Mouse (Mus musculus) C2C12 (cell line): ENCODE data around the gene Sprn. TPM values are rescaled to one million over a fixed set of nuclear protein-coding genes. Genes with fewer than 3 reads are reported as not detected.

Experiments used
- H3K27me3 ChIP-seq: one replicate; pipeline ENCODE4 v1.6.1; 2011; ENCODE audit not compliant: control insufficient read depth, insufficient read depth, insufficient read length
- H3K36me3 ChIP-seq: one replicate; pipeline ENCODE4 v1.6.1; 2011; ENCODE audit not compliant: control insufficient read depth, insufficient read depth
- H3K4me3 ChIP-seq: one replicate; pipeline ENCODE4 v1.5.1; 2011; ENCODE audit warnings: mild to moderate bottlenecking, control low read depth; ENCODE audit not compliant: poor library complexity, insufficient read depth, severe bottlenecking
- H3K79me2 ChIP-seq: one replicate; pipeline ENCODE4 v1.6.1; 2011; ENCODE audit not compliant: control insufficient read depth, insufficient read depth
- H3K79me3 ChIP-seq: one replicate; pipeline ENCODE4 v1.6.1; 2011; ENCODE audit warnings: low read depth, control low read depth
- H3ac ChIP-seq: one replicate; pipeline ENCODE3; 2011; ENCODE audit warnings: low read depth; ENCODE audit not compliant: control insufficient read depth, insufficient read length
- CEBPB ChIP-seq: IDR thresholded peaks from one replicate; pipeline ENCODE4 v1.6.1; 2011; ENCODE audit warnings: low read depth, mild to moderate bottlenecking, control low read depth, moderate library complexity
- CTCF ChIP-seq: IDR thresholded peaks from one replicate; pipeline ENCODE4 v1.5.1; 2011; ENCODE audit not compliant: control insufficient read depth, insufficient read depth, insufficient read length
- FOSL1 ChIP-seq: IDR thresholded peaks from one replicate; pipeline ENCODE4 v1.8.0; 2011; ENCODE audit warnings: mild to moderate bottlenecking, low read length; ENCODE audit not compliant: poor library complexity, insufficient read depth, severe bottlenecking
- MAX ChIP-seq: IDR thresholded peaks from one replicate; pipeline ENCODE4 v1.6.1; 2011; ENCODE audit warnings: mild to moderate bottlenecking, control low read depth
- MYOD1 ChIP-seq: IDR thresholded peaks from one replicate; pipeline ENCODE4 v1.6.1; 2011; ENCODE audit warnings: low read depth; ENCODE audit not compliant: control insufficient read depth, insufficient read length
- MYOG ChIP-seq: IDR thresholded peaks from one replicate; pipeline ENCODE4 v1.6.1; 2011; ENCODE audit not compliant: control insufficient read depth, insufficient read length; ENCODE audit errors: extremely low read depth
- USF1 ChIP-seq: IDR thresholded peaks from one replicate; pipeline ENCODE4 v1.6.1; 2011; ENCODE audit warnings: low read depth, mild to moderate bottlenecking, control low read depth, moderate library complexity
- polyA plus RNA-seq: library from polyadenylated mRNA; unstranded; fragments of >200 nt; fragmentation: generic; extraction: Trizol; gene quantifications from one replicate; pipeline ENCODE4 v1.2.1, GENCODE M21; 2012; ENCODE audit warnings: missing spikeins

Gene Sprn
- polyA plus RNA-seq, 1 experiment = not detected

DNA sequence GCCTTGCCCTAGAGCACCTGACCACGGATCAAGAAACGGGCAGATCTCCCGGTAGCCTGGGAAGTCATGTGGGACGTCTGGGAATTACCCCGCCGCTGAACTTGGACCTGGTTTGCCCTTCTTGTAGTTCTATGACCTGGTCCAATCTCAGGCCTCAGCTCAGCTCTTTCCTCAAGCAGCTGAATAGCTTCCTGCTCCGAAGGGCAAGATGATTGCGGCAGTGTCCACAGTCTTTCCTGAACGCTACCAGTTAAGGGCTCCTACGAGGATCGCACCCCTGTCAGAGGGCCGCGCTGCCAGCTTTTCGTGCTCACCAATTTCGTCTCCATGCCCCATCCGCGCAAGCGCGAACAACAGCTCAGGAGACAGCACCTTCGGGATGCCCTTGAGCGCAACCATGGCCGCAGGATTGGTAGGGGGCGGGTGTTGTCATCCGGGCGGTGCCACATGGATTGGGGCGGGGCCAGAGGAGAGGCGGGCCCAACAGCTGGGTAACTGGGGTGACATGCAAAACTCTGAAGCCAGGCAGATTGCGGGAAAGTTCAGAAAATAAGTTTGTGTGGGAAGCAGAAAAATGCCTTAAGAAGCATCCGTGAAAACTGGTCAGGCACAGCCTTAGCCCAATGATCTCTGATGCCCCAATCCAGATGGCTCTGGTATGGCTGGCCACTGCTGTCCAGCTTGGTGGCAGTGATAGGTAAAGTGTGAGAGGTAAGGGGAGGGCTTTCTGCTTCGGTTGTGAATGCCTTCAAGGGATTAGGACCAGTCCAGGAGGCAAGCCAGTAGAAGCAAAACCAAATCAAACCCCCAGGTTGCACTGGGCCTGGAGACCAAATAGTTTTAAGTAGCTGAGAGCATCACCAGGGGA lies 52.5 kb downstream of the Sprn start, which contains the start of gene Fuom:
Gene Fuom, minus strand, starts transcription at position 449 of the 868 bp plus-strand sequence.
- Histone ChIP-seq H3K4me3 (no peak within 1 kb of the TSS), H3K79me2 (no peaks in the 10 kb centered on the region), H3K27me3 (no peaks in the 10 kb centered on the region), H3K79me3 (no peaks in the 10 kb centered on the region), H3K36me3 (peaks cover 8% of the 10 kb centered on the region), H3ac (peak within 1 kb of the TSS; percentile 28)
- TF ChIP-seq MYOG = no peak
- TF ChIP-seq USF1 = no peak
- TF ChIP-seq CTCF = no peak
- TF ChIP-seq CEBPB = no peak
- no peak for TF ChIP-seq FOSL1
- no peak for TF ChIP-seq MYOD1
- TF ChIP-seq MAX = no peak

DNA sequence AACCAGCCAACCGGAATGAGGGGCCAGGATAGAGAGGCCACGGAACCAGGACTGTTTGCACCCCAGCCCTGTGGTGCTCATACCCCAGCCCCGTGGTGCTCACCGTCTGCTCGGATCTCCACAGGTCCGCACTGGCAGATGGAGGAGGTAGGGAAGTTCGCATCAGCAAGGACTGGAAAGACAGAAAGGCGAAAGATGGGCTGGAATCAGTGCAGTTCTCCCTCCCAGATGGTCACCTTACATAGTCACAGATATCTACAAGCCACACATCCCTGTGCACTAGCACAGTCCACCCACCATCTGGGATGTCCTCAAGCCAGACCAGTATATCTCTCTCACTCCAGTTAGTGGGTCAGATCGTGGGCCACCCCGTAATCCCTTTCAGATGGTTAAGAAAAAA lies 53.2 kb downstream of the Sprn start:
- peaks cover 8% of the 10 kb centered on the region for H3K36me3 ChIP-seq
- H3K79me3 ChIP-seq = no peaks in the 10 kb centered on the region
- TF ChIP-seq MYOD1 (no peak), CEBPB (no peak), MYOG (no peak), FOSL1 (no peak), MAX (no peak), CTCF (no peak), USF1 (no peak)
- no peaks in the 10 kb centered on the region for H3K79me2 ChIP-seq
- no peak overlapping the region for H3K4me3 ChIP-seq
- no peaks in the 10 kb centered on the region for H3K27me3 ChIP-seq
- H3ac ChIP-seq = no peak overlapping the region

Other genes starting within 250 kb of the Sprn start
- not detected for gene Utf1, start 211.1 kb downstream of the Sprn start, polyA plus RNA-seq
- 0.08 TPM for gene 6430531B16Rik, start 176.1 kb downstream of the Sprn start, polyA plus RNA-seq
- gene Adam8, start 162.3 kb downstream of the Sprn start, polyA plus RNA-seq = 3.7 TPM
- 55.8 TPM for gene Zfp511, start 118.5 kb downstream of the Sprn start, polyA plus RNA-seq
- gene Tubgcp2, start 118.2 kb downstream of the Sprn start, polyA plus RNA-seq = 31.7 TPM
- 0.01 TPM for gene Msx3, start 105.8 kb downstream of the Sprn start, polyA plus RNA-seq
- gene Caly, start 72.3 kb downstream of the Sprn start, polyA plus RNA-seq = not detected
- not detected for gene Prap1, start 61.5 kb downstream of the Sprn start, polyA plus RNA-seq
- gene Fuom, start 52.4 kb downstream of the Sprn start, polyA plus RNA-seq = 21.5 TPM
- 10.1 TPM for gene Paox, start 39.1 kb downstream of the Sprn start, polyA plus RNA-seq
- 149 TPM for gene Echs1, start 38.4 kb downstream of the Sprn start, polyA plus RNA-seq
- gene Mtg1, start 17.3 kb downstream of the Sprn start, polyA plus RNA-seq = 16.9 TPM
- gene Olfr522, start 9.9 kb upstream of the Sprn start, polyA plus RNA-seq = not detected
- not detected for gene Olfr523, start 18.3 kb upstream of the Sprn start, polyA plus RNA-seq
- gene Olfr524, start 51.1 kb upstream of the Sprn start, polyA plus RNA-seq = not detected
- gene Cd163l1, start 63.4 kb upstream of the Sprn start, polyA plus RNA-seq = not detected
- gene 5830411N06Rik, start 92.4 kb upstream of the Sprn start, polyA plus RNA-seq = not detected
- not detected for gene Olfr525, start 166.0 kb upstream of the Sprn start, polyA plus RNA-seq
- gene Olfr527, start 179.1 kb upstream of the Sprn start, polyA plus RNA-seq = not detected
- not detected for gene Olfr60, start 206.8 kb upstream of the Sprn start, polyA plus RNA-seq
- not detected for gene Olfr530, start 221.5 kb upstream of the Sprn start, polyA plus RNA-seq
- not detected for gene Olfr531, start 248.0 kb upstream of the Sprn start, polyA plus RNA-seq